Mouse (Mus musculus) myocyte (in vitro differentiated cells): ENCODE measurements around the gene Anapc4.

Experiments used
- CEBPB ChIP-seq: IDR thresholded peaks from 2 replicates; pipeline ENCODE4 v1.6.1; 2011; ENCODE audit warnings: mild to moderate bottlenecking, moderate library complexity; ENCODE audit not compliant: poor library complexity, insufficient read depth, severe bottlenecking
- E2F4 ChIP-seq: IDR thresholded peaks from one replicate; pipeline ENCODE4 v1.6.1; 2011; ENCODE audit warnings: mild to moderate bottlenecking, control low read depth, moderate library complexity; ENCODE audit not compliant: insufficient read depth
- MAX ChIP-seq: IDR thresholded peaks from one replicate; pipeline ENCODE4 v1.6.1; 2011; ENCODE audit warnings: low read depth, mild to moderate bottlenecking, control low read depth
- MYOD1 ChIP-seq, 3 experiments: IDR thresholded peaks; one replicate each; pipeline ENCODE4 v1.6.1; 2011; ENCODE audit warnings: control low read depth in 2 of 3, low read depth in 2 of 3, mild to moderate bottlenecking in 2 of 3, moderate library complexity in 1 of 3; ENCODE audit not compliant: insufficient read length in 2 of 3, control insufficient read depth in 1 of 3
- MYOG ChIP-seq, 3 experiments: IDR thresholded peaks; one replicate each; pipeline ENCODE4 v1.6.1; 2011; ENCODE audit warnings: control low read depth in 2 of 3, low read depth in 2 of 3, mild to moderate bottlenecking in 2 of 3; ENCODE audit not compliant: insufficient read length in 2 of 3, control insufficient read depth in 1 of 3, insufficient read depth in 1 of 3
- POLR2A ChIP-seq: IDR thresholded peaks from one replicate; pipeline ENCODE4 v1.6.1; 2011; ENCODE audit warnings: low read depth, mild to moderate bottlenecking, control low read depth, moderate library complexity; ENCODE audit not compliant: insufficient read length
- POLR2AphosphoS2 ChIP-seq: IDR thresholded peaks from one replicate; pipeline ENCODE4 v1.6.1; 2011; ENCODE audit warnings: low read depth, control low read depth; ENCODE audit not compliant: insufficient read length
- TCF12 ChIP-seq: IDR thresholded peaks from one replicate; pipeline ENCODE4 v1.6.1; 2011; ENCODE audit warnings: mild to moderate bottlenecking, control low read depth; ENCODE audit not compliant: poor library complexity, insufficient read depth, severe bottlenecking
- USF1 ChIP-seq: IDR thresholded peaks from one replicate; pipeline ENCODE4 v1.6.1; 2011; ENCODE audit warnings: low read depth, mild to moderate bottlenecking, control low read depth, moderate library complexity

- TF ChIP-seq POLR2A (no peak), MYOG (IDR thresholded peaks at IDR 0.05; ENCODE audit: control insufficient read depth in 1 of 3, insufficient read depth in 1 of 3, insufficient read length in 2 of 3, low read depth in 2 of 3) (no peak), MYOD1 (IDR thresholded peaks at IDR 0.05; ENCODE audit: control insufficient read depth in 1 of 3, insufficient read length in 2 of 3, low read depth in 2 of 3) (no peak), MAX (no peak), CEBPB (no peak), POLR2AphosphoS2 (no peak), USF1 (no peak), TCF12 (no peak), E2F4 (no peak)
Measured at GRCm38 (mm10) chr5:52866361-52867155, 32.7 kb downstream of the Anapc4 start.
